Mouse (Mus musculus): ENCODE measurements around the gene Rptor.

The Rptor gene

DNA sequence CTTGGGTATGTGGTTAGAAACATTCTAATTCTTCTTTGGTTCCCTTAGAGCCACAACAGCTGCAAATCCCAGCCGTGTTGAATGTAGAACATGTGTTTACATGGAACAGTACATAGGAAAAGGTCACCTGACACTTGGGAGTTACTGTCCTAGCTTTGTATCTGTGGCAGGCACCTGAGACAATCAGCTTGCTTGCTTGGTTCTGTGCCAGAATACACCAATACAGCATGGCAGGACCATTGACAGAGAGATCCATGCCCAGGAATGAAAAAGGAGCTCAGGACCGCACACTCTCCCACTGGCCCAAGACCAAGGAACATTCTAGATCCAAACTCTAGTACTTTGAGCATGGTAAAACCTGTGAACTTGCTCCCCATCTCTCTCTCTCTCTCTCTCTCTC lies 132.4 kb downstream of the Rptor start:
- no peak for DNase-seq (ENCODE audit: inconsistent ontology term)

GRCm38 (mm10) chr11:119738990-119739846 lies 136.5 kb downstream of the Rptor start:
- DNase-seq (ENCODE audit: inconsistent ontology term), result no peak

DNA sequence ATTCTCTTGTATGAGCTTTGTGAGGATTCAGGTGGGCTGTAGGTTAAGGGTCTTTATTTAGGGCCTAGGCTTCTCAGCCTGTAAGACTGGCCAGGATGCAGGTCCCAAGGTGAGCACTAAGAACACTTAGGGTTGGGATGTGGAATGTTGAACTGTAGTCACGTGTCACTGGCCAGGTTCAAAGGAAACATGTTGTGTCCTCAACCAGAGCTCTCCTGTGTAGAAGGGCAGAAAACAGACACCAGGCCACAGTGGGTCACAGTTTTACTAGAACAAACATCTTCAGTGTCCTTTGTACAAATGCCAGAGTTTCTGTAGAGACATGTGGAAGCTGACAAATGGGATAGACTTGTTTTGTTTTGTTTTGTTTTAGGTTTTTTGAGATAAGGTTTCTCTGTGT lies 138.7 kb downstream of the Rptor start:
- DNase-seq (ENCODE audit: inconsistent ontology term), result no peak

GRCm38 (mm10) chr11:119744436-119744835 lies 141.7 kb downstream of the Rptor start:
- no peak for DNase-seq (ENCODE audit: inconsistent ontology term)

GRCm38 (mm10) chr11:119745333-119745732 lies 142.6 kb downstream of the Rptor start:
- DNase-seq (ENCODE audit: inconsistent ontology term), result no peak

DNA sequence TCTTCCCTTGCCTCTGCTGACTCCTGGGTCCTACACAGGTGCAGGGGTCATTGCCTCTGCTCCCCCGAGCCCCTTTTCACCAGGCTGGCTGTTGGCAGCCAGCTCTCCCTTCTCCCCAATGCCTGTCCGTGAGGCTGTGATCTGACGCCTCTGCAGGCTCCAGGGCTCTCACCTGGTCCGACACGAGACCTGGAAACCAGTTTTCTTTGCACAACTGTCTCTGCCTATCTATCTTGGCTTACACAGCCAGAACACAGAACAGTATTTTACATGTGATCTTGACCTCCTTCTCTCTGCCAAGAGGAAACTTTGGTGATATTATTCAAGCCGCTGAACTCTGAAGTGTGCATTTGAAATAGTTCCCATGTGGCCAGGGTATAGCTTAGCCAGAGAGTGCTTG lies 151.8 kb downstream of the Rptor start:
- no peak for DNase-seq (ENCODE audit: inconsistent ontology term)

- DNase-seq (ENCODE audit: inconsistent ontology term), result no peak
Measured at GRCm38 (mm10) chr11:119758214-119758613, 155.5 kb downstream of the Rptor start.

- DNase-seq (ENCODE audit: inconsistent ontology term), result no peak
Measured at GRCm38 (mm10) chr11:119758705-119759327, 156.1 kb downstream of the Rptor start.

DNA sequence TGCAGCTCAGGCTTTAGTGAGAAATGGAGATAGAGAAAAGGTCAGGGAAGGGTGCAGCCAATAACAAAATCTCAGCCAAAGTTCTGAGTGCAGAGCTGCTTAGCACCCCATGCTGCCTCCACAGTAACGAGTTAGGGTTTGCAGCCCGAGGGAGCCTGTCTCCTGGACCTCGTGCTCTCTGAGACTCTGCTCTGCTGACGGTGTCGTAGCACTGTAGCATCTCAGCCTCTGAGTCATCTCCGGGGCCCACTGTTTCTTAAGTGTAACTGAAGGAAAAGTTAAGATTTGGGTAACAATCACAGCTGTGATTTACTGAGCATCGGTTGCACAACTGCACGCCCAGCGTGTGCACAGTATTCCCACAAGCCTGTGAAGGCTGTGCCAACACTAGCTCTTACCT lies 160.2 kb downstream of the Rptor start:
- no peak for DNase-seq (ENCODE audit: inconsistent ontology term)

- DNase-seq (ENCODE audit: inconsistent ontology term), result no peak
Measured at GRCm38 (mm10) chr11:119766023-119766422, 163.3 kb downstream of the Rptor start.

DNA sequence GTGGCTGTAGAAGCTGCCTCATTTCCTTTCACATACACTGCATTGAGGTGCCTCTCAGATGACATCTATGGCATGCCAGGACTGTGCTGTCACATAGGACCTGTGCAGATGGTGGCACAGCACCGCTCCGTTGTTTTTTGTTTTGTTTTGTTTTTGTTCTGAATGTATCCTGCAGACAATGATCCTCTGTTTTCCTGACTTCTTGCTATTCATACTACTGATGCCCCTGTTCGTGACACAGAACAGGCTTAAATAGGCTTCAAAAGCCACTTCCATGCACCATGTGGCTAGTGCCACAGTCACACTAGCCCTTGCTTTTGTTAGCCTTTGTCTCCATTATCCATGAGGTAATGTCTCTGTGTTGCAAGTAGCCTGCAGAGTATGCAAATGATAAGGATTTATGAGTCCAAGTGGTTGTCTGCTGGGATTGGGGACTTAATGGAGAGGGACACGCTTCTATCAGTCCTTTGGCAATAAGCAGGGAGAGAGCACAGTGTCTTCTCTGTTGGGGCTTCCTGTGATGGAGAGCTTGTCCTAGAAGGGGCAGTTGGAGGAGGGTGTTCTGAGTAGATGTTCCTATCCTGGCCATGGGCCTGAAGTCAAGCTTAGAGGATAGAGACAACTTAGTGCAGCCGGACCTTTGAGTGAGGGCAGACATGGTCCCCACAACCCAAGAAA lies 164.2 kb downstream of the Rptor start:
- DNase-seq (ENCODE audit: inconsistent ontology term), result no peak

DNA sequence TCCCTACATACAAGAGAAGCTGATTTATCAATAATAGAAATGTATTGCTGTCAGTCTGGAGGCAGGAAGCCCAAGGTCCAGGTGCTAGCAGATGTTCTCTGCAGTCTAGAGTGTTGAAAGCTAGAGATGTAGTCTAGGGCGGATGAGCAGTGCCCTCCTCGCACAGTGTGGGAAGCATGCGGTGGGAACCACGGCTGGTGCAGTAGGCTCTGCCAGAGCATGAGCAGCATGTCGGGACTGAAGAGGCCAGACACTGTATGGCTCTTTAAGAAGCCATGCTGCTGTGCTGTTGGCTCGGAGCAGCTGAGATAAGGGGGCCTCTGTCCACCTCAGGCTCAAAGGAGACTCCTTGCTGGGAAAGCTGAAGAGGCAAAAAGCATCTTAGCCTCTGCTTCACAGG lies 164.8 kb downstream of the Rptor start:
- no peak for DNase-seq (ENCODE audit: inconsistent ontology term)

DNA sequence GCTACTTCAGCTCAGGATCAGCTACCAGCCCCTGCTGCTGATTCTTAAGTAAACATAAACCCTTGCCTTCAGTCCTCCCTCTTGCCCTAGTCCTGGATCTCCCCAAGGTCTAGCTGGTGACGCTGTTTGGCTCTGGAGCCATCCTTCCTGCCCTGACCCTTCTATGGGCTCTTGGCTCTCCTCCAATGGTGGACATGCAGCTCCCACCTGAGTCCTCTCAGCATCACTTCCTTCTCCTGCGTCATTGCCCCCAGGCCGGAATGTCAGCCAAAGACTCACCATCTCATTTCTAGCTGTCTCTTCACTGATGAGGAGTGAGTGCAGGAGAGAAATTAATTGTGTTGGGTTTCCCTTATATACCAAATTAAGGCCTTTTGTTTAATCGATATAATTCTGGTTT lies 165.8 kb downstream of the Rptor start:
- DNase-seq (ENCODE audit: inconsistent ontology term), result no peak

- no peak for DNase-seq (ENCODE audit: inconsistent ontology term)
Measured at GRCm38 (mm10) chr11:119769666-119770065, 167.0 kb downstream of the Rptor start.

- DNase-seq (ENCODE audit: inconsistent ontology term), result no peak
Measured at GRCm38 (mm10) chr11:119770985-119771384, 168.3 kb downstream of the Rptor start.

DNA sequence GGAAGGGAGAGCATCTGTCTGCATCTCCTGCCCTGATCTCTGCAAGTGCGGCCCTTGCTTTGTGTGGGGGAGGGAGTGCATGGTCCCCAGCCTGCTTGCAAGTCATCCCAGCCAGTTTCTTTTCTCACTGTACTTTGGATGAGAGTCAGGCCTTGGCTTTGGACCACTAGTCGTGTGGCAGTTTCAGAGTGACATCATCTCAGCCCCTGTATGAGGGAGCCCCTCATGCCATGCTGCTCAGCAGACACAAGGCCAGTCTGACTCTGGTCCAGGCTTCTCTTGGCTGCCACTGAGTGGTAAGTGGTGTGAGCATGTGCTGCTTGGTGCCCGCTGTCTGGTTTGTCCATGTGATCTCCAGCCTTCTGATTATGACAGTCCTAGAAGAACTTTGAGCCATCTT lies 170.2 kb downstream of the Rptor start:
- DNase-seq (ENCODE audit: inconsistent ontology term), result peak; percentile 14

DNA sequence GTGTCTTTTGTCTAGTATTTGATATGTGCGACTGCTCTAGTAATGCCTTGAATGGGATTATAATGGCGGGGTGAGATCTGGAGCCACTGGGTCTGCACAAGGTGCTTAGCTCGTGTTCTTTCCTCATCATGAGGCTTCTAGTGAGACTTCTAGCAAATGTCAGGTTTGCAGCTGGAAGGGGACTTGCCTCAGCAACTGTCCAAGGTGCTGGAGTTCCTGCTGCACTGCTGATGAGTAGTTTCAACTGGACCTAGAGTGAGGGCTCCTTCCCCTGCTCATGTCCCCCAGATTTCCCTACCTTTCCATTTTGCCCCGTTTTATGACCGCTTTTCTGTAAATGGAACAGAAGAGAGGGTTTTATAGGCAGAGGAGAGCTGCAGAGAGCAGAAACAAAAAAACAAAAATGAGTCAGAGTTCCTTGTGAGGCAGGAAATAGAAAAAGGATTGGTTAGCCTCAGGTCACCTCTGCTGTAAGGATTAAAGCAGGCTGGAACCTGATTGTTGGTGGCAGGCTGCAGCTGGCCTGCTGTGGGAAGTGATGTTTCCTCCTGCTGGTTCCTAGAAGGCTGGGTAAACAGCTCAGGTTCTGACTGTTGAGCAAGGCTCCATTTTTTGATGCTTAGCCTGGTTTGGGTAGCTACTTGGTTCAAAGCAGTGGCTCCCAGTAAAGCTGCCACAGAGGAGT lies 172.5 kb downstream of the Rptor start:
- DNase-seq (ENCODE audit: inconsistent ontology term), result no peak

- DNase-seq (ENCODE audit: inconsistent ontology term), result peak; percentile 75
Measured at GRCm38 (mm10) chr11:119777236-119777635, 174.5 kb downstream of the Rptor start.

DNA sequence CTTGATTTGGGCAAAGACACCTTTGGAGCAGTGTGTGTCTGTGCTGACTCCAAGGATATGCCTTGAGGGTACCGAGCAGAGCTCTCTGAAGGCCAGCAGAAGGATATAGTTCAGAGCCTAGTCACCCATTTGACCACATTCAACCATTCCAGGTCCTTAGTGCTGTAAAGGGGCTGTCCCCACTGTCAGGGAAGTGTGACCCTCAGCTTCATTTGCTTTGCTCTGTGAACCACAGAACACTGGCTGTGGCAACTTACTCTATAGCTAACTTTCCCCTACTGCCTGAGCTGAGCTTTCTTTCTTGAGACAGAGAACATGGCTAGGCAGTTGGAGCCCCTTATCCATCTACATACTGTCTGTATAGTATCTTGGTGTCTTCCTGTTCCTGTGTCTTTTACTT lies 175.2 kb downstream of the Rptor start:
- no peak for DNase-seq (ENCODE audit: inconsistent ontology term)

GRCm38 (mm10) chr11:119780290-119780689 lies 177.6 kb downstream of the Rptor start:
- no peak for DNase-seq (ENCODE audit: inconsistent ontology term)

DNA sequence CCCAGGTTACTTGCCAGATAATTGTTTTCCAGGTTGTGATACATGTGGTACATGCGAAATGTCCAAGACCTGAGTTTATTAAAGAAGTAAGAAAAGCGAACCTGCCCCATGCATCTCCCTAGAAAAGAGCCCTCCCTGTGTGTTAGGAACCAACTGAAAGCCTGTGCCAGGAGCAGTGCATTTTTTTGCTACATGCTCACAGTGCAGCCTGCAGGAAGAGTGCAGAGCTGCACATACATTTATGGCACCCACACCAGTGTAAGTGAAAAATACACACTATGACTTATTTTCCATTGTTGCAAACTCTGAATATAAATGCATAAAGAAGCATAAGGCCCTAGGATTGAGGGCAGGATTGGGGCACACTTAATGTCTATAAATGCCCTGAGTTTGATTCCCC lies 178.5 kb downstream of the Rptor start:
- DNase-seq (ENCODE audit: inconsistent ontology term), result no peak

DNA sequence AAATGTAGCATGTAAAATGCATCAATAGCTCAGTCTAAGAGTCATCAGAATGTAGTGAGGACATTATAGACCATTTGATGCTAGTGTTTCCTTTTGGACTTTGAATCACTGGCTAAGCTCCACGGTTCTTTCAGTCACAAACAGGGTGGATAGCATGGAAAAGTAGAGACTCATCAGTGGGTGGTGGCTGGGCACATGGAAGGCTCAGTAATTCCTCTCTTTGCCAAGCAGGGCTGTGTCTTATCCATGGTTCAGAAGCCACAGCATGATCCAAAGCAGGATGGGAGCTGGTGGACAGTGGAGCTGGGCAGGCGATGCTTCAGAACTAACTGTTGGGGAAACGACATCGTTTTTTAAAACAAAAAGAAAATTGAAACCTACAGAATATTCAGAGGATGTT lies 179.0 kb downstream of the Rptor start:
- DNase-seq (ENCODE audit: inconsistent ontology term), result no peak

All from Muller cell, postnatal 12 days (primary cell).